Mouse (Mus musculus): ENCODE results near the gene Grin2b.

Grin2b gene

DNA sequence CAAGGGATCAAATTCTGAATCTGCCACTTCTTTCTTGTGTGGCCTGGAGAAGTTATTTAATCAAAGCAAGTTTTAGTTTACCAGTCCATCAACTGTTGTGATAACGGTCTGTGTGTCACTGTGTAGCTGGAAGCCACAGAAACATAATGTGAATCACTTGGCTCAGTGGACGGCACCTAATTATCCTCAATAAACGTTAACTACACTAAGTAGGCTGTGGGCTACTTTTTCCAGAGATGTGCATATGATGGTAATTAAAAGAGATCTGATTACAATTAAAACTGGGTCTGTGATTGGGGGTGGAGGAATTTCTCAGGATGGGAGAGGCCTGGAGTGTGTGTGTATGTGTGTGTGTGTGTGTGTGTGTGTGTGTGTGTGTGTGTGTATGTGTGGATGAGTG is 471.9 kb downstream of the Grin2b start:
- no peak for DNase-seq (ENCODE audit: low read depth, low spot score)

DNA sequence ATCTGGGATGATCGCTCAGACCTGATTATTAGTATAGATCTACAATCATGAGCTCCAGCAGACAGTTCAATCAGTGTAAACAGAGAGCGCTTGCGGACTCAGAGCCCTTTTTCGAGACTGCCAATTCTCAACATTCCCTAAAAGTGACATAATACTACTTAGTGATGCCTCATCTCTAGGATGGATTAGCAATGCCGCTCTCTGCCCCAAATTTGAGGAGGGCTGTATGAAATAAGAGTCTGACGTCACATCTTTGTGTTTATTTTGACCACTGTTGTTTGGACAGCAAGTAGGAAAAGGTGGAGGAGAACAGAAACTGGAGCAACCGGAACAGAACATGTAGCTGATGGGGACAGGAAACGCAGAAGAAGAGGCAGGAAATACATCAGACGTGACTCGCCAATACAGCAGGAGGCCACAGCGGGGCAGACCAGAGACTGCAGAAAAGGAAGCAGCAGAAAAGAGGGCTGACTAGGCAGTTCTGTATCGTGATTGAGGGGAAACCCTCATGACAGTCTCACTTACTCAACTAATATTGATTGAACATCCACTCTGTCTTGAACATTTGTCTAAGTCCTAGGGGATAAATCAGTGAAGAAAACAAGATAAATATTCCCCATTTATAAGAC is 472.5 kb downstream of the Grin2b start:
- peak; percentile 71 for DNase-seq (ENCODE audit: low read depth, low spot score)

- DNase-seq (ENCODE audit: low read depth, low spot score): no peak
Measured at GRCm38 (mm10) chr6:135692533-135692932, 480.8 kb downstream of the Grin2b start.

DNA sequence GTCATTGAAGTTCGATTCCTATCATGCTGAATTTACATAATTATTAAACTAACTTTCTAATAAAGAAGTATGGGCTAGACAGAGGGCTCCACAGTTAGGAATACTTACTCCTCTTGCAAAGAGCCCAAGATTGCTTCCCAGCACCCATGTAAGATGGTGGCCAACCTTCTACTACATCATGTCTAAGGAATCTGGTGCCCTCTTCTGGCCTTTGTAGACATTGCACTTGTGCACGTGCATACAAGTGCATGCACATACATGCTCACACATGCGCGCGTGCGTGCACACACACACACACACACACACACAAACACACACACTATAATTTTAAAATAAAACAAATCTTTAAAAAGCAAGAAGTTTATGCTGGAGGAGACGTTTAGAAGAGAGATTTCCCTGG is 481.8 kb downstream of the Grin2b start:
- DNase-seq (ENCODE audit: low read depth, low spot score): peak; percentile 70

DNA sequence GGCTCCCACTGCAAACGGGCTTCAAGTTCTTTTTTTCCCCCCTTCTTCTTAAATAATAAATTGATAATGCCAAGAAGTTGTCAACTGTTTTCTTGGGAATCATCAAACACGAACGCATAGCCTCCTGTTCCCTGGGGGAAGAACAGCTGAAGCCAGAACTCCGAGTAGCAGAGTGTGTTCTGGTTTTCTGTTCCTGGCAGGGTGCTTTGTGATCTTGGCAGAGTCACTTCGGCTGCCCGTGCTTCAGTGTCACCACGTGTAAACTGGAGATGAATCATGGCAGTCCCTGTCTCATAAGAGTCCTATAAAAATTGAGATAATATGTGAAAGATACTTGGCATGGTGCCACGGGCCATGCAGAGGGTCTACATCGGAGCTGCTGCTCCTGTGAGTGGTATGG is 485.4 kb downstream of the Grin2b start:
- DNase-seq (ENCODE audit: low read depth, low spot score): no peak

DNA sequence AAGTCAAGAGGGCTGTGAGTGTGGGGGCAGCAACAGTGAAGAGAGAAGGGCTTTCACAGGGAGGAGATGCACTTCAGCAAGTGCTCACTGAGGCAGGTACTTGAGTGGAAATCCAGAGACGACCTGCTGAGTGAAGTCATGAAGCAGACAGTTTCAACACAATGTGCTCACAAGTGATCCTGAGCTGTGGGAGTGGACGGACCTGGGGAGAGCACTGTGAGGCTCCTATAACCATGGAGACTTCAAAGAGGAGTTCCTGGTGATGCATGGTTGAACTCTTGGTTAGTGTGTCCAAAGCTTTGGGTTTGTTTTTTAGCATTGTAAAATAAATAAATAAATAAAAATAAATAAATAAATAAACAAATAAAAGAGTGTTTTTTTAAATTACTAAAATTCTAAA is 489.1 kb downstream of the Grin2b start:
- no peak for DNase-seq (ENCODE audit: low read depth, low spot score)

DNA sequence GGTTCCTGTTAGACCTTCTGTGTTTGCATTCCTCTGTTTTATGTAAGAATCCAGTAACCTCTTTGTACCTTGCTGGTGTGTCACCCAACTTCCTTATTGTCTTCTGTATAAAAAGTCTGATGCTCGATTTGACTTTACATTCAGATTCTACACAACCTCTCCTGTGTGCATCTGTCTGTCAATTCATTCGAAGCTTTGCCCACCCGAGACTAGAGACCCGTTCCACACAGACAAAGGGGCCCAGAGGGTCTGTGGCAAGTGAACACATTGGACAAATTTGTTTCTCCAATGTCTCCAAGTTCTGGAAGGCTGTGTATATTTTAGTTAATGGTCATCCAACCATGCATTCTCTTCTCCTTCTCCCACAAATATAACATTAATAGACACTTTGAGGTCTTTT is 491.9 kb downstream of the Grin2b start:
- peak; percentile 57 for DNase-seq (ENCODE audit: low read depth, low spot score)

GRCm38 (mm10) chr6:135680105-135680710 is 493.1 kb downstream of the Grin2b start:
- DNase-seq (ENCODE audit: low read depth, low spot score): peak; percentile 59

DNA sequence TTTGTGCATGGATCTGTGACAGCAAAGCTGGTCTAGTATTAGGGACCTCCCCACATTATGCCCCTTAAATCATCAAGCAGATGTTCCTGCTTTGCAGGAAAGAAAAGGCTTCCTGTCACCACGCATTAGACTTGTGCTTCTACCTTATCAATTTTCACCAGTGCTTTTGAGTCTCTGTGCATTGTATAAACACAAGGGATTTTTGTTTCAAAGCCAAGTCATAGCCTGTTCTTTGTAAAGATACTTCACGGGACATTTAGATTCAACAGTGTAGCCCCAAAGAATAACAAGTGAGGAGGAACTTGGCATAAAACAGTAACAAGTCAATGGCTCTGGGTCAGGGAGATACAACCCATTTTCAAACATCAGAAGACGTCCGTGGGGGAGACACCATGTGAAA is 498.9 kb downstream of the Grin2b start:
- DNase-seq (ENCODE audit: low read depth, low spot score): no peak

DNA sequence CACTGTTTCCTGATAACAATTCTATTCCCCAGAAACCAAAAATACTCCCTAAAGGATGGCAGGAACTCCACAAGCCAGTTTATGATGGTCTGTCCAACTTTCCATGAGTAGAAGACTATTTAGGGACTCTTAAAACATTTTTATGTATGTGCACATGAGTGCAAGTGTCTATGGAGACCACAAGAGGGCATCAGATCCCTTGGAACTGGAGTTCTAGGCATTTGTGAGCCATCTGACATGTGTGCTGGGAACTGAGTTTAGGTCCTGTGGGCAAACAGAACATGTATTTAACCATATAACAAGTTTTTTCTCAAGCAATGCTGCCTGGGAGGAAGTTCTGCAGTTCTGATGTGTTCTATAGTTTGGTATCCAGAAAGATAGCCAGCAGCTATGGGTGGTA is 501.3 kb downstream of the Grin2b start:
- peak; percentile 66 for DNase-seq (ENCODE audit: low read depth, low spot score)

All from ZHBTc4 (cell line).